Comparison of ENCODE assay signal across 8 mouse cellular contexts in the genomic region with DNA sequence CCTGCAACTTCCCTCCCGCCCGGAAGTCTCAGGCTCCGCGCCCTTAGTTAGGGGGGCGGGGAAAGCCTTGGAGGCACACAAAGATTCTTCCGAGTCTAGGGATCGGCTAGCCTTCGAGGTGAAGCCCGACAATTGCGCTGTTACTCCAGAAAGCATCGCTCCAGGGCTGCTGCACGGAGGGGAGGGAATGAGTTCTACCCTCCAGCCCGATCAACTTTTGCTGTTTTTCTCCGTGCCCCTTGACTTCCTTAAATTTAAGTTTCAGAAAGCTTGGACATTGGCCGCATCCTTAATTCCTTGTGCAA. TPM values are rescaled to one million over a fixed set of nuclear protein-coding genes. Genes with fewer than 3 reads are reported as not detected.
DNase-seq lines count a peak whose midpoint lies in the region; ATAC-seq and TF ChIP-seq lines count a peak whose summit lies in the region.

No protein-coding gene starts in this region.

- peaks cover 26% of the 10 kb centered on the region for H3K4me1 ChIP-seq in heart, embryonic 16.5 days (ENCODE audit: control insufficient read depth, insufficient read depth, low read length)
- H3K4me1 ChIP-seq in MEL (ENCODE audit: control insufficient read depth in 1 of 2, insufficient read depth in 2 of 2, low read length in 2 of 2): peaks cover 7 to 17% of the 10 kb centered on the region in 2 experiments
- peaks cover 4% of the 10 kb centered on the region; the same call in 1 of the 2 replicates for H3K4me1 ChIP-seq in hindbrain, embryonic 11.5 days (replicated peaks; ENCODE audit: control insufficient read depth, insufficient read depth, low read length)
- H3K4me1 ChIP-seq in midbrain, embryonic 11.5 days (ENCODE audit: control insufficient read depth, insufficient read depth, low read length): peaks cover 11% of the 10 kb centered on the region

- H3K9me3 ChIP-seq in heart, embryonic 16.5 days (replicated peaks; ENCODE audit: control insufficient read depth, low read length): no peaks in the 10 kb centered on the region
- no peaks in the 10 kb centered on the region for H3K9me3 ChIP-seq in MEL (replicated peaks; ENCODE audit: insufficient read depth, low read length)
- H3K9me3 ChIP-seq in hindbrain, embryonic 11.5 days (ENCODE audit: control insufficient read depth, low read length): no peaks in the 10 kb centered on the region
- no peaks in the 10 kb centered on the region for H3K9me3 ChIP-seq in midbrain, embryonic 11.5 days (ENCODE audit: control insufficient read depth, low read length)

- TF ChIP-seq RAD21 in MEL (IDR thresholded peaks at IDR 0.05; ENCODE audit: low read depth, low read length): no peak

- H3K4me2 ChIP-seq in heart, embryonic 16.5 days (ENCODE audit: low read depth, low read length): peak overlapping the region; percentile 81
- peak overlapping the region; percentile 91 for H3K4me2 ChIP-seq in hindbrain, embryonic 11.5 days (replicated peaks; ENCODE audit: low read depth, low read length)
- peak overlapping the region; percentile 78 for H3K4me2 ChIP-seq in midbrain, embryonic 11.5 days

- peak overlapping the region; percentile 98 for H3K27ac ChIP-seq in heart, embryonic 16.5 days (ENCODE audit: low read length)
- H3K27ac ChIP-seq in MEL (ENCODE audit: control insufficient read depth, low read depth, low read length): peak overlapping the region; percentile 91
- H3K27ac ChIP-seq in hindbrain, embryonic 11.5 days (ENCODE audit: low read depth, low read length): peak overlapping the region; percentile 80
- H3K27ac ChIP-seq in midbrain, embryonic 11.5 days (ENCODE audit: low read depth, low read length): peak overlapping the region; percentile 98

- DNase-seq in heart, adult 11 months: no peak
- DNase-seq in MEL (ENCODE audit: low read depth, low spot score): no peak
- no peak for DNase-seq in hindbrain, embryonic 11.5 days (ENCODE audit: low spot score)
- DNase-seq in midbrain, embryonic 11.5 days (ENCODE audit: low spot score, missing footprints): no peak
- DNase-seq in right cerebral cortex, adult 18-20 months: no peak
- no peak for DNase-seq in right cerebral cortex, adult 2 months (ENCODE audit: low spot score in 2 of 2)
- no peak for DNase-seq in layer of hippocampus, postnatal 10 days (ENCODE audit: low spot score in 2 of 2)

- under 1% methylated on average over 15 of the region's 15 CpGs for WGBS in heart, embryonic 16.5 days
- WGBS in hindbrain, embryonic 11.5 days: under 1% methylated on average over 15 of the region's 15 CpGs
- under 1% methylated on average over 15 of the region's 15 CpGs for WGBS in midbrain, embryonic 11.5 days

- no peaks in the 10 kb centered on the region for H3K36me3 ChIP-seq in heart, embryonic 16.5 days (ENCODE audit: control insufficient read depth, insufficient read depth)
- peaks cover 0 to 15% of the 10 kb centered on the region in 2 experiments; a peak in 2 of 4 replicates for H3K36me3 ChIP-seq in MEL (ENCODE audit: control insufficient read depth in 1 of 2, insufficient read depth in 2 of 2, low read length in 2 of 2)
- no peaks in the 10 kb centered on the region for H3K36me3 ChIP-seq in hindbrain, embryonic 11.5 days (ENCODE audit: control insufficient read depth, insufficient read depth, low read length)
- no peaks in the 10 kb centered on the region for H3K36me3 ChIP-seq in midbrain, embryonic 11.5 days (ENCODE audit: control insufficient read depth, insufficient read depth, low read length)

- TF ChIP-seq EP300 in MEL (IDR thresholded peaks at IDR 0.05; ENCODE audit: low read depth in 1 of 2, low read length in 2 of 2): no peak

- ATAC-seq in heart, embryonic 16.5 days (replicated peaks; ENCODE audit: extremely low read depth, insufficient read depth, low FRiP score): no peak
- no peak for ATAC-seq in hindbrain, embryonic 11.5 days (ENCODE audit: low FRiP score)
- ATAC-seq in midbrain, embryonic 11.5 days (ENCODE audit: low FRiP score): no peak

- no peak for TF ChIP-seq CTCF in MEL (IDR thresholded peaks at IDR 0.05 in 2 of 3, conservative IDR thresholded peaks at IDR 0.05 in 1 of 3; ENCODE audit: control insufficient read depth in 1 of 3, insufficient read depth in 1 of 3, low read depth in 2 of 3, low read length in 3 of 3, poor library complexity in 1 of 3, severe bottlenecking in 1 of 3)

- peak overlapping the region; percentile 91 for H3K4me3 ChIP-seq in heart, embryonic 16.5 days (ENCODE audit: low read length)
- H3K4me3 ChIP-seq in MEL (ENCODE audit: control insufficient read depth in 1 of 2, insufficient read depth in 1 of 2, low read depth in 2 of 2, low read length in 2 of 2): peak overlapping the region; percentile 61 to 65
- peak overlapping the region; percentile 92 for H3K4me3 ChIP-seq in hindbrain, embryonic 11.5 days (ENCODE audit: low read depth, low read length)
- H3K4me3 ChIP-seq in midbrain, embryonic 11.5 days (ENCODE audit: low read depth, low read length): peak overlapping the region; percentile 91

- peak overlapping the region; percentile 87 for H3K9ac ChIP-seq in heart, embryonic 16.5 days (ENCODE audit: low read length)
- H3K9ac ChIP-seq in MEL (ENCODE audit: control insufficient read depth, low read depth, low read length, poor library complexity, severe bottlenecking): peak overlapping the region; percentile 81
- peak overlapping the region; percentile 73 for H3K9ac ChIP-seq in hindbrain, embryonic 11.5 days (ENCODE audit: low read depth, low read length)
- H3K9ac ChIP-seq in midbrain, embryonic 11.5 days (ENCODE audit: low read length): peak overlapping the region; percentile 81

- TF ChIP-seq POLR2A in MEL (IDR thresholded peaks at IDR 0.05; ENCODE audit: control insufficient read depth in 1 of 2, insufficient read depth in 1 of 2, low read depth in 1 of 2, low read length in 2 of 2, poor library complexity in 1 of 2): peak; percentile 57 to 71; a peak in 3 of 4 replicates

- H3K27me3 ChIP-seq in heart, embryonic 16.5 days (ENCODE audit: control insufficient read depth, insufficient read depth, low read length): no peaks in the 10 kb centered on the region
- no peaks in the 10 kb centered on the region for H3K27me3 ChIP-seq in MEL (ENCODE audit: control insufficient read depth in 1 of 2, insufficient read depth in 2 of 2, low read length in 2 of 2)
- no peaks in the 10 kb centered on the region for H3K27me3 ChIP-seq in hindbrain, embryonic 11.5 days (ENCODE audit: control insufficient read depth, insufficient read depth, low read length)
- no peaks in the 10 kb centered on the region for H3K27me3 ChIP-seq in midbrain, embryonic 11.5 days (ENCODE audit: control insufficient read depth, insufficient read depth, low read length)

- peaks cover 32% of the 10 kb centered on the region for H3K79me2 ChIP-seq in MEL (ENCODE audit: control insufficient read depth, insufficient read depth, low read length, poor library complexity)

TF ChIP-seq in MEL, 35 proteins besides CTCF, POLR2A, EP300 and RAD21:
- TF ChIP-seq MAZ (IDR thresholded peaks at IDR 0.05; ENCODE audit: low read depth, low read length) (no peak), RCOR1 (IDR thresholded peaks at IDR 0.05; ENCODE audit: low read depth, low read length) (peak; percentile 4; the same call in 1 of the 2 replicates), E2F4 (IDR thresholded peaks at IDR 0.05; ENCODE audit: borderline replicate concordance, low read depth, low read length) (peak; percentile 87; the same call in 1 of the 2 replicates), UBTF (IDR thresholded peaks at IDR 0.05; ENCODE audit: borderline replicate concordance, insufficient read depth, low read depth, low read length) (0 out of 2 replicates have a peak, but pooled peaks have one; percentile 27), TCF12 (IDR thresholded peaks at IDR 0.05; ENCODE audit: low read depth, low read length) (peak; percentile 60; the same call in 1 of the 2 replicates), ELF1 (IDR thresholded peaks at IDR 0.05; ENCODE audit: low read depth, low read length) (peak; percentile 80), KAT2A (conservative IDR thresholded peaks at IDR 0.05; ENCODE audit: low read depth, low read length) (0 out of 2 replicates have a peak, but pooled peaks have one; percentile 6), NELFE (IDR thresholded peaks at IDR 0.05; ENCODE audit: low read depth, low read length) (peak; percentile 39; the same call in 1 of the 2 replicates), HCFC1 (IDR thresholded peaks at IDR 0.05; ENCODE audit: low read depth, low read length) (0 out of 2 replicates have a peak, but pooled peaks have one; percentile 78), POLR2AphosphoS5 (IDR thresholded peaks at IDR 0.05; ENCODE audit: borderline replicate concordance, low read depth, low read length) (no peak), JUND (IDR thresholded peaks at IDR 0.05; ENCODE audit: low read depth, low read length) (no peak), CHD2 (IDR thresholded peaks at IDR 0.05; ENCODE audit: low read length) (peak; percentile 1; the same call in 1 of the 2 replicates), TBP (IDR thresholded peaks at IDR 0.05; ENCODE audit: low read depth, low read length) (peak; percentile 54; the same call in 1 of the 2 replicates)

RNA-seq across cellular contexts. Expression of gene Sin3a, which starts 1.9 kb away (rescaled TPM):
- 20.6 and 22.9 TPM in 2 replicates for polyA plus RNA-seq in heart, embryonic 16.5 days (2015; fragmentation: Nextera tagmentation; extraction: Ambion mirVana)
- total RNA-seq in MEL (2012; rRNA removed): 27.0 and 37.5 TPM in 2 replicates
- 100 to 1,000 TPM in 1 of 2 experiments, 10 to 100 TPM in 1; 47.5 to 715 TPM for polyA plus RNA-seq in MEL (2012; ENCODE audit: insufficient read depth in 1 of 2, insufficient read length in 2 of 2, low read depth in 1 of 2, low replicate concordance in 2 of 2, missing spikeins in 1 of 2)
- 52.8 and 53.8 TPM in 2 replicates for polyA plus RNA-seq in hindbrain, embryonic 11.5 days (2014; fragmentation: Nextera tagmentation; extraction: Ambion mirVana)
- 54.6 and 56.1 TPM in 2 replicates for polyA plus RNA-seq in midbrain, embryonic 11.5 days (2014; fragmentation: Nextera tagmentation; extraction: Ambion mirVana)
- 10 to 100 TPM; 36.2 to 36.4 TPM for total RNA-seq in layer of hippocampus, postnatal 10 days (2021)

RNA-seq across cellular contexts. Expression of gene Man2c1, which starts 56.7 kb away (rescaled TPM):
- polyA plus RNA-seq in heart, embryonic 16.5 days (2015; fragmentation: Nextera tagmentation; extraction: Ambion mirVana): 58.0 and 60.3 TPM in 2 replicates
- total RNA-seq in MEL (2012; rRNA removed): 30.5 and 32.2 TPM in 2 replicates
- polyA plus RNA-seq in MEL (2012; ENCODE audit: insufficient read depth in 1 of 2, insufficient read length in 2 of 2, low read depth in 1 of 2, low replicate concordance in 2 of 2, missing spikeins in 1 of 2): 10 to 100 TPM in 1 of 2 experiments, not detected in 1; 73.7 TPM
- polyA plus RNA-seq in hindbrain, embryonic 11.5 days (2014; fragmentation: Nextera tagmentation; extraction: Ambion mirVana): 19.2 and 22.3 TPM in 2 replicates
- polyA plus RNA-seq in midbrain, embryonic 11.5 days (2014; fragmentation: Nextera tagmentation; extraction: Ambion mirVana): 17.5 and 18.0 TPM in 2 replicates
- total RNA-seq in layer of hippocampus, postnatal 10 days (2021): 100 to 1,000 TPM; 138 to 140 TPM
